Mouse (Mus musculus) stomach, postnatal 0 days (tissue): ENCODE measurements around the gene Dda1. TPM values are rescaled to one million over a fixed set of nuclear protein-coding genes. Genes with fewer than 3 reads are reported as not detected.
"Not testable (repeated sequence)": the region's sequence is repeated elsewhere in the genome, so short reads cannot be mapped to it uniquely, and the experiment has no call there.

Experiments
- ATAC-seq: fragments of 200-750 bp; cut with Nextera tagmentation; 2 replicates; pipeline ENCODE4 v1.8.0; 2017; ENCODE audit not compliant: low FRiP score, low TSS enrichment
- DNase-seq: peaks from one replicate; pipeline ENCODE4 v3.0.0-alpha.2; 2016; ENCODE audit warnings: low spot score
- H3K27ac ChIP-seq: fragments of 300-500 bp; sonication (generic); replicated peaks from 2 replicates; pipeline ENCODE4 v1.5.1; 2014; ENCODE audit warnings: mild to moderate bottlenecking, control low read depth
- H3K27me3 ChIP-seq: fragments of 300-500 bp; sonication (generic); 2 replicates; pipeline ENCODE4 v1.6.1; 2014; ENCODE audit warnings: low read length; ENCODE audit not compliant: control insufficient read depth, insufficient read depth
- H3K36me3 ChIP-seq: fragments of 300-500 bp; sonication (generic); 2 replicates; pipeline ENCODE4 v1.6.1; 2014; ENCODE audit warnings: low read length, mixed read lengths; ENCODE audit not compliant: control insufficient read depth, insufficient read depth
- H3K4me1 ChIP-seq: fragments of 300-500 bp; sonication (generic); replicated peaks from 2 replicates; pipeline ENCODE4 v1.6.1; 2014; ENCODE audit warnings: antibody characterized with exemption; ENCODE audit not compliant: control insufficient read depth, insufficient read depth
- H3K4me2 ChIP-seq: fragments of 300-500 bp; sonication (generic); replicated peaks from 2 replicates; pipeline ENCODE4 v1.6.1; 2014; ENCODE audit warnings: low read depth, mild to moderate bottlenecking, control low read depth, moderate library complexity
- H3K4me3 ChIP-seq: fragments of 300-500 bp; sonication (generic); 2 replicates; pipeline ENCODE4 v1.5.1; 2014; ENCODE audit warnings: low read depth, low read length, control low read depth
- H3K9ac ChIP-seq: fragments of 300-500 bp; sonication (generic); 2 replicates; pipeline ENCODE4 v1.6.1; 2014; ENCODE audit warnings: mild to moderate bottlenecking, low read length, control low read depth, mixed read lengths
- H3K9me3 ChIP-seq: fragments of 300-500 bp; sonication (generic); 2 replicates; pipeline ENCODE4 v1.6.1; 2016; ENCODE audit warnings: low read length; ENCODE audit not compliant: control insufficient read depth
- CTCF ChIP-seq: IDR thresholded peaks from 2 replicates; pipeline ENCODE4 v1.5.1; 2016; ENCODE audit warnings: antibody characterized with exemption, low read depth, mild to moderate bottlenecking, moderate library complexity
- EP300 ChIP-seq: optimal IDR thresholded peaks from 2 replicates; pipeline ENCODE3; 2016; ENCODE audit warnings: antibody characterized with exemption
- WGBS: fragments of 180-500 bp; shearing (Covaris S2); extraction: QIAGEN DNeasy Blood & Tissue Kit; methylation state at CpG from one replicate; pipeline ENCODE4 v1.1.7; 2014; 5-methylcytosine and 5-hydroxymethylcytosine counted together
- polyA plus RNA-seq: library from polyadenylated mRNA; unstranded; fragments of >200 nt; fragmentation: Nextera tagmentation; extraction: Ambion mirVana; gene quantifications from 2 replicates; pipeline ENCODE4 v1.2.1, GENCODE M21; 2015

The Dda1 gene
- 72.5 and 74.5 TPM in 2 replicates for polyA plus RNA-seq

DNA sequence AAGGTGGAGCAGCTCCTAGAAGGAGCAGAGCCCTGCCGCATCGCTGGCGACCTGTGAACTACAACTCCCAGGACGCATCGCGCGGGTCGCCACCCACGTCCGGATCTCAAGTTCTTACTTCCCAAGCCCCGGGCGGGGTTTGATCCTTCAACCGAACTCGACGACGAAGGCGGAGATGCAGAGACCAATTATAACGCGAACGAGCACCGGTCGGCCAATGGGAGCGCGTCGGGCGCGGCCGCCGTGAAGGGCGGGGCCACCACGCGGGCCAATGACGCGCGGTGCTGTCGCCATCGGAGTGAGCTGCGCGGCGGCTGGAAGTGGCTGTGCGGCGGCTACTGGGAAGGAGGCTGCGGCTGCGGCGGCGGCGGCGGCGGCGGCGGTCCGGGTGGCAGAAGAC is at the start of gene Dda1:
TSS of gene Dda1 (plus strand) at position 284 of the 400 bp plus-strand sequence.
- ATAC-seq (peak; percentile 91), DNase-seq (peak; percentile 98)
- WGBS = under 1% methylated on average over 35 of the region's 52 CpGs
- no peaks in the 10 kb centered on the region for H3K9me3 ChIP-seq
- H3K9ac ChIP-seq = peak within 1 kb of the TSS; percentile 83
- peaks cover 8% of the 10 kb centered on the region for H3K4me1 ChIP-seq
- TF ChIP-seq CTCF (no peak), EP300 (no peak)
- peaks cover 4% of the 10 kb centered on the region for H3K36me3 ChIP-seq
- peak within 1 kb of the TSS; percentile 92 for H3K4me2 ChIP-seq
- peak within 1 kb of the TSS; percentile 81 for H3K27ac ChIP-seq
- no peaks in the 10 kb centered on the region for H3K27me3 ChIP-seq
- H3K4me3 ChIP-seq = peak within 1 kb of the TSS; percentile 77

DNA sequence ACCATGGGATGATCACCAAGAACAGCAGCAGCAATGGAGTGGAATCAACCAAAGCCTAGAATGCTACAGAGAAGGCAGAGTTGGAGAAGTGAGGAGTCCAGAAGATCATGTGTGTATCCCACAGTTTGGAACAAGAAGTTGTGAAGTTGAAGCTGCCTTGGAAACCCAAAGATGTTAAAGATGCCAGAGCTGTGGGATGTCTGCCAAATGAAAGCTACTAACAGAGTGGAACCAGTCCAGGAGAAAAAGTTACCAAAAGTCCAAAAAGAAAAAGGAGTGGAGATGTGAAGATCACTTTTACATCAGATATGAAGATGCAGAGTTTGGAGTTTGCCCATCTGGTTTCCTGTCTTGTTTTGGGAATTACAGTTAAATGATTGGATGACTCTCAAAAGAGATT is 46.9 kb upstream of the Dda1 start:
- no peaks in the 10 kb centered on the region for H3K27me3 ChIP-seq
- TF ChIP-seq EP300 (no peak), CTCF (no peak)
- no peak overlapping the region for H3K27ac ChIP-seq
- ATAC-seq (no peak), DNase-seq (no peak)
- H3K4me2 ChIP-seq = no peak overlapping the region
- no peak overlapping the region for H3K9ac ChIP-seq
- H3K9me3 ChIP-seq = no peaks in the 10 kb centered on the region
- no peaks in the 10 kb centered on the region for H3K36me3 ChIP-seq
- no peaks in the 10 kb centered on the region for H3K4me1 ChIP-seq
- no peak overlapping the region for H3K4me3 ChIP-seq

DNA sequence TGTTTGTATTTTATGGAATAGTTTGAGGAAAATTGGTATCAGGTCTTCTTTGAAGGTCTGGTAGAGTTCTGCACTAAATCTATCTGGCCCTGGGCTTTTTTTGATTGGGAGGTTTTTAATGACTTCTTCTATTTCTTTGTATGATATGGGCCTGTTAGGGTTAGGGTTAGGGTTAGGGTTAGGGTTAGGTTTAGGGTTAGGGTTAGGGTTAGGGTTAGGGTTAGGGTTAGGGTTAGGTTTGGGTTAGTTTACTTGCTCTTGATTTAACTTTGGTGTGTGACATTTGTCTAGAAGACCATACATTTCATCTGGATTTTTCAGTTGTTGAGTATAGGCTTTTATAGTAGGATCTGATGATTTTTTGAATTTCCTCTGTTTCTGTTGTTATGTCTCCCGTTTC is 36.1 kb upstream of the Dda1 start:
- H3K4me1 ChIP-seq, H3K4me3 ChIP-seq, H3K9ac ChIP-seq, H3K9me3 ChIP-seq, H3K36me3 ChIP-seq, H3K27me3 ChIP-seq, H3K4me2 ChIP-seq, H3K27ac ChIP-seq, DNase-seq, ATAC-seq: not testable (repeated sequence)
- 78% methylated on average over 1 of the region's 1 CpGs for WGBS

DNA sequence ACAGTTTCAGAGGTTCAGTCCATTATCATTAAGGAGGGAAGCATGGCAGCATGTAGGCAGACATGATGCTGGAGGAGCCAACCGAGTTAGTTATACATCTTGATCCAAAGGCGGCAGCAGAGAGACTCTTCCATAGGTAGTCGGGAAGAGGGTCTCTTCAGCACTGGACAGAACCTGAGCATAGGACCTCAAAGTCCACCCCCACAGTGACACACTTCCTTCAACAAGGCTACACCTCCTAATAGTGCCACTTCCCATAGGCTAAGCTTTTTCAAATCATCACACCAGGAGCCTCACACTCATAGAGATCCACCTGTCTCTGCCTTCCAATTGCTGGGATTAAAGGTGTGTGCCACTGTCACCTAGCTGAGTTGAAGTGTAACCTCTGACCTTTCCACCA is 32.0 kb upstream of the Dda1 start:
- no peaks in the 10 kb centered on the region for H3K9me3 ChIP-seq
- no peak overlapping the region for H3K4me2 ChIP-seq
- H3K4me1 ChIP-seq = no peaks in the 10 kb centered on the region
- DNase-seq = no peak
- TF ChIP-seq CTCF = no peak
- TF ChIP-seq EP300 = no peak
- no peak overlapping the region for H3K4me3 ChIP-seq
- no peaks in the 10 kb centered on the region for H3K36me3 ChIP-seq
- ATAC-seq = no peak
- WGBS = 32% methylated on average over 3 of the region's 3 CpGs
- H3K9ac ChIP-seq = no peak overlapping the region
- no peaks in the 10 kb centered on the region for H3K27me3 ChIP-seq
- H3K27ac ChIP-seq = no peak overlapping the region

DNA sequence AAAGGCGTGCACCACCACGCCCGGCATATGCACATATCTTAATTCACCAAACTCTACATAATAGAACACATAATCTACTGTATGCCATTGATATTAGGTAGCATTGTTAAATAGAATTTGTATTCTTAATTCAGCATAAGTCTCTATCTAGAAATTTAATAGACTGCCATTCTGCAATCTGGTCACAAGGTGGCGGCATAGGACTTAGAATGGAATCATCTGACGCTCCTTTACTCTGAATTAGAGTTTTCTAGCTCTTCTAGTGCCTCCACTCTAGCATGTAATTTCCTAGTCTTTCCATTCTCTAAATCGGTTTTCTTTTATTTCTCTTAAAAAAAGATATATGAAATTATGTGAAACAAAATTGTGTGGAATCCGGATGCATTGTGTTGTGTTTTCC is 27.6 kb upstream of the Dda1 start:
- 1% methylated on average over 7 of the region's 7 CpGs for WGBS
- peak; percentile 41 for DNase-seq

DNA sequence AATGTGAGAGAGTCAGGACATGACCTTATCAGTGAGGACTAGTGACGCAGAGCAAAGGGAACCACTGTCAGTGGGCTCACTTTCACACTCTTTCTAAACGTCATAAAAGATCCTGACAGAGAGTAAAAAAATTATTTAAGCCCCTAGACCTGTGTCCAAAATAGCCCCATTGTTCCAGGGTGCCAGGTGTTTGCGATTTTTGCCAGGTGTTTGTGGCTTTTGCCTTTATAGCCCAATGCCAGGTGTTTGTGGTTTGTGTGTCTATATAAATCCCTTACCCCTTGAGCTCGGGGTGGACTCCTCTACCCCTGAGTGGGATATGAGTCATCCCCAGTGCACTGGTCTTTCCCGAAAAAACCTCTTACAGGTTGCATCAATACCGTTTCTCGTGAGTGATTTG is 23.9 kb upstream of the Dda1 start:
- Histone ChIP-seq H3K9ac (no peak overlapping the region), H3K27me3 (no peaks in the 10 kb centered on the region), H3K36me3 (no peaks in the 10 kb centered on the region), H3K4me2 (no peak overlapping the region), H3K9me3 (no peaks in the 10 kb centered on the region), H3K4me3 (no peak overlapping the region), H3K27ac (no peak overlapping the region), H3K4me1 (no peaks in the 10 kb centered on the region)
- TF ChIP-seq EP300 (no peak), CTCF (no peak)
- no peak for DNase-seq
- 73% methylated on average over 7 of the region's 7 CpGs for WGBS
- no peak for ATAC-seq

More for the DNA sequence above, 27.6 kb upstream of the Dda1 start:
- Histone ChIP-seq H3K9ac (no peak overlapping the region), H3K4me1 (no peaks in the 10 kb centered on the region), H3K36me3 (no peaks in the 10 kb centered on the region), H3K4me2 (no peak overlapping the region), H3K27ac (no peak overlapping the region), H3K9me3 (no peaks in the 10 kb centered on the region), H3K27me3 (no peaks in the 10 kb centered on the region), H3K4me3 (no peak overlapping the region)
- TF ChIP-seq EP300 (no peak), CTCF (peak; percentile 88)
- no peak for ATAC-seq

DNA sequence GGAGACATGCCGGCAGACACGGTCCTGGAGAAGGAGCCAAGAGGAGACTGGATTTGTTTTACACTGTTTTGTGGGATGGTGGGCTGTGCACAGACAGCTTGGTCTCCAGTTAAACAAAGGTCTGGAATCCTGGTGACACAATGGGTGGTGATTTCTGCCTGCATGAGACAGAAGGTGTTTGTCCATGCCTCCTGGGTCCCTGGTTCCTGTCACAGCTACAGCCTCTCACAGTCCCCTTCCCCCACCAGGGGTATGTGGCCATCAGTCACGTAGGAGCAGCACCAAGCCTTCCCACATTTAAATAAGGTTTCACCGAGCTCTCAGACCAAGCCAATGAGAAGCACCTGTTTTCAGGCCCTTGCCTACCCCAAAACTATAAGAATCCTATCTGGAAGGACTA is 17.7 kb upstream of the Dda1 start:
- Histone ChIP-seq H3K9ac (no peak overlapping the region), H3K9me3 (no peaks in the 10 kb centered on the region), H3K4me2 (no peak overlapping the region), H3K4me1 (no peaks in the 10 kb centered on the region), H3K27ac (no peak overlapping the region), H3K27me3 (no peaks in the 10 kb centered on the region), H3K4me3 (no peak overlapping the region), H3K36me3 (no peaks in the 10 kb centered on the region)
- DNase-seq = no peak
- no peak for ATAC-seq
- TF ChIP-seq CTCF = no peak
- 60% methylated on average over 4 of the region's 4 CpGs for WGBS
